Mouse (Mus musculus) testis, adult 2 months (tissue): ENCODE data around the gene Chrdl2.

ENCODE experiments used
- CTCF ChIP-seq: fragments of 200-500 bp; IDR thresholded peaks from 2 replicates; pipeline ENCODE4 v1.5.1; 2012; ENCODE audit warnings: low read depth, mild to moderate bottlenecking, inconsistent platforms, low read length, moderate library complexity; ENCODE audit not compliant: control insufficient read depth, insufficient read depth, insufficient replicate concordance
- POLR2A ChIP-seq: fragments of 200-500 bp; IDR thresholded peaks from 2 replicates; pipeline ENCODE4 v1.6.1; 2012; ENCODE audit warnings: low read depth, mild to moderate bottlenecking, inconsistent platforms, low read length, moderate library complexity; ENCODE audit not compliant: control insufficient read depth

- no peak for TF ChIP-seq CTCF
- TF ChIP-seq POLR2A: no peak
These were observed 12.8 kb upstream of the Chrdl2 start for GRCm38 (mm10) chr7:99993159-99993558.
